Mouse (Mus musculus): ENCODE results near the gene Lyl1. TPM values are rescaled to one million over a fixed set of nuclear protein-coding genes. Genes with fewer than 3 reads are reported as not detected.

Gene Lyl1
- total RNA-seq (2018; cell fraction: chromatin; rRNA removed): 100 to 1,000 TPM in 11 of 26 experiments, 10 to 100 TPM in 13, 1 to 10 TPM in 2; 2.3 to 178 (median 69.7) TPM
- total RNA-seq (2018; cell fraction: cytosol; rRNA removed): 10 to 100 TPM in 25 of 26 experiments, 1 to 10 TPM in 1; 6.6 to 88.0 (median 59.5) TPM
- total RNA-seq (2018; cell fraction: nucleus; rRNA removed): 100 to 1,000 TPM in 11 of 26 experiments, 10 to 100 TPM in 14, 1 to 10 TPM in 1; 8.1 to 193 (median 91.8) TPM
- 38.2 to 65.7 TPM (median 48.7 TPM) in 3 replicates for polyA plus RNA-seq (2018)

GRCm38 (mm10) chr8:84700941-84701911, at the start of gene Lyl1:
Lyl1 (plus strand) TSS chr8:84701457.
- peak within 1 kb of the TSS; percentile 91 for H3K4me3 ChIP-seq (ENCODE audit: inconsistent target)
- H3K79me2 ChIP-seq (ENCODE audit: inconsistent target): peaks cover 27% of the 10 kb centered on the region
- H3K27ac ChIP-seq: peak within 1 kb of the TSS; percentile 98
- peaks cover 11% of the 10 kb centered on the region; the same call in 1 of the 2 replicates for H3K36me3 ChIP-seq (ENCODE audit: inconsistent target)
- WGBS (ENCODE audit: missing documents): under 1% methylated on average over 33 of the region's 34 CpGs

- no peaks in the 10 kb centered on the region for H3K36me3 ChIP-seq (ENCODE audit: inconsistent target)
- H3K4me3 ChIP-seq (ENCODE audit: inconsistent target): no peak overlapping the region
- H3K79me2 ChIP-seq (ENCODE audit: inconsistent target): no peaks in the 10 kb centered on the region
- H3K27ac ChIP-seq: no peak overlapping the region
- 85% methylated on average over 9 of the region's 9 CpGs for WGBS (ENCODE audit: missing documents)
Observed at GRCm38 (mm10) chr8:84653092-84653631, 48.1 kb upstream of the Lyl1 start.

GRCm38 (mm10) chr8:84654597-84654996, 46.7 kb upstream of the Lyl1 start:
- H3K27ac ChIP-seq: no peak overlapping the region
- no peaks in the 10 kb centered on the region for H3K79me2 ChIP-seq (ENCODE audit: inconsistent target)
- H3K4me3 ChIP-seq (ENCODE audit: inconsistent target): no peak overlapping the region
- no peaks in the 10 kb centered on the region for H3K36me3 ChIP-seq (ENCODE audit: inconsistent target)
- 63% methylated on average over 4 of the region's 4 CpGs for WGBS (ENCODE audit: missing documents)

GRCm38 (mm10) chr8:84655336-84656190, 45.7 kb upstream of the Lyl1 start:
- WGBS (ENCODE audit: missing documents): 41% methylated on average over 11 of the region's 15 CpGs
- Histone ChIP-seq H3K27ac (no peak overlapping the region), H3K79me2 (ENCODE audit: inconsistent target) (no peaks in the 10 kb centered on the region), H3K4me3 (ENCODE audit: inconsistent target) (no peak overlapping the region), H3K36me3 (ENCODE audit: inconsistent target) (no peaks in the 10 kb centered on the region)

- no peak overlapping the region for H3K4me3 ChIP-seq (ENCODE audit: inconsistent target)
- no peak overlapping the region for H3K27ac ChIP-seq
- peaks cover 5% of the 10 kb centered on the region; the same call in 1 of the 2 replicates for H3K79me2 ChIP-seq (ENCODE audit: inconsistent target)
- 23% methylated on average over 10 of the region's 10 CpGs for WGBS (ENCODE audit: missing documents)
- H3K36me3 ChIP-seq (ENCODE audit: inconsistent target): no peaks in the 10 kb centered on the region
Observed at GRCm38 (mm10) chr8:84656191-84656525, 45.1 kb upstream of the Lyl1 start.

- 2% methylated on average over 23 of the region's 23 CpGs for WGBS (ENCODE audit: missing documents)
- H3K27ac ChIP-seq: no peak overlapping the region
- H3K36me3 ChIP-seq (ENCODE audit: inconsistent target): no peaks in the 10 kb centered on the region
- H3K79me2 ChIP-seq (ENCODE audit: inconsistent target): peaks cover 10% of the 10 kb centered on the region; the same call in 1 of the 2 replicates
- H3K4me3 ChIP-seq (ENCODE audit: inconsistent target): peak overlapping the region; percentile 8; the same call in 1 of the 2 replicates
Observed at GRCm38 (mm10) chr8:84656641-84657126, 44.6 kb upstream of the Lyl1 start.

GRCm38 (mm10) chr8:84657203-84657602, 44.1 kb upstream of the Lyl1 start:
- peaks cover 13% of the 10 kb centered on the region; the same call in 1 of the 2 replicates for H3K79me2 ChIP-seq (ENCODE audit: inconsistent target)
- H3K27ac ChIP-seq: no peak overlapping the region
- H3K36me3 ChIP-seq (ENCODE audit: inconsistent target): no peaks in the 10 kb centered on the region
- no peak overlapping the region for H3K4me3 ChIP-seq (ENCODE audit: inconsistent target)

- Histone ChIP-seq H3K27ac (no peak overlapping the region), H3K36me3 (ENCODE audit: inconsistent target) (no peaks in the 10 kb centered on the region), H3K79me2 (ENCODE audit: inconsistent target) (peaks cover 16% of the 10 kb centered on the region; the same call in 1 of the 2 replicates), H3K4me3 (ENCODE audit: inconsistent target) (no peak overlapping the region)
- WGBS (ENCODE audit: missing documents): 95% methylated on average over 3 of the region's 4 CpGs
Observed at GRCm38 (mm10) chr8:84657680-84658079, 43.6 kb upstream of the Lyl1 start.

- Histone ChIP-seq H3K27ac (no peak overlapping the region), H3K36me3 (ENCODE audit: inconsistent target) (no peaks in the 10 kb centered on the region), H3K79me2 (ENCODE audit: inconsistent target) (peaks cover 16% of the 10 kb centered on the region; the same call in 1 of the 2 replicates), H3K4me3 (ENCODE audit: inconsistent target) (no peak overlapping the region)
- 75% methylated on average over 1 of the region's 1 CpGs for WGBS (ENCODE audit: missing documents)
Observed at GRCm38 (mm10) chr8:84658951-84659350, 42.3 kb upstream of the Lyl1 start.

- Histone ChIP-seq H3K36me3 (ENCODE audit: inconsistent target) (no peaks in the 10 kb centered on the region), H3K27ac (peak overlapping the region; percentile 89), H3K79me2 (ENCODE audit: inconsistent target) (peaks cover 16% of the 10 kb centered on the region; the same call in 1 of the 2 replicates), H3K4me3 (ENCODE audit: inconsistent target) (peak overlapping the region; percentile 56)
- WGBS (ENCODE audit: missing documents): 9% methylated on average over 33 of the region's 33 CpGs
Observed at GRCm38 (mm10) chr8:84659936-84660818, 41.1 kb upstream of the Lyl1 start.

GRCm38 (mm10) chr8:84660819-84661457, 40.3 kb upstream of the Lyl1 start:
- 1% methylated on average over 20 of the region's 20 CpGs for WGBS (ENCODE audit: missing documents)
- H3K36me3 ChIP-seq (ENCODE audit: inconsistent target): no peaks in the 10 kb centered on the region
- peak overlapping the region; percentile 89 for H3K27ac ChIP-seq
- peaks cover 16% of the 10 kb centered on the region; the same call in 1 of the 2 replicates for H3K79me2 ChIP-seq (ENCODE audit: inconsistent target)
- peak overlapping the region; percentile 56 for H3K4me3 ChIP-seq (ENCODE audit: inconsistent target)

GRCm38 (mm10) chr8:84661458-84661871, 39.8 kb upstream of the Lyl1 start:
- Histone ChIP-seq H3K36me3 (ENCODE audit: inconsistent target) (no peaks in the 10 kb centered on the region), H3K27ac (peak overlapping the region; percentile 89), H3K4me3 (ENCODE audit: inconsistent target) (peak overlapping the region; percentile 56), H3K79me2 (ENCODE audit: inconsistent target) (peaks cover 16% of the 10 kb centered on the region; the same call in 1 of the 2 replicates)
- WGBS (ENCODE audit: missing documents): 2% methylated on average over 22 of the region's 24 CpGs

Measured in macrophage (primary cell).